Mouse (Mus musculus) large intestine, adult 2 months (tissue): ENCODE results near the gene Arx. TPM values are rescaled to one million over a fixed set of nuclear protein-coding genes. Genes with fewer than 3 reads are reported as not detected.

Experiments used
- DNase-seq: peaks from one replicate; pipeline ENCODE4 v3.0.0-alpha.2; 2012; ENCODE audit warnings: low read depth, low spot score
- WGBS: fragments of 180-500 bp; shearing (Covaris S2); methylation state at CpG from one replicate; pipeline ENCODE4 v1.1.7; 2018; 5-methylcytosine and 5-hydroxymethylcytosine counted together
- polyA plus RNA-seq: library from polyadenylated mRNA; depleted of rRNA; stranded (reverse); fragments of >200 nt; gene quantifications from 2 replicates; pipeline ENCODE4 v1.2.3, GENCODE M21; 2012

Arx gene
- polyA plus RNA-seq, 1 experiment: 0.20 TPM

- WGBS: 79% methylated on average over 2 of the region's 2 CpGs
- DNase-seq: no peak
Measured at GRCm38 (mm10) chrX:93319979-93320378, 33.7 kb downstream of the Arx start.

- no peak for DNase-seq
Measured at GRCm38 (mm10) chrX:93321336-93321735, 35.1 kb downstream of the Arx start.

More at GRCm38 (mm10) chrX:93321336-93321735, 35.1 kb downstream of the Arx start:
- WGBS: 84% methylated on average over 1 of the region's 1 CpGs
